Mouse (Mus musculus) MEL (cell line): ENCODE results near the gene Slc51a.

Experiments
- CHD1 ChIP-seq: IDR thresholded peaks from 2 replicates; pipeline ENCODE4 v1.6.1; 2012; ENCODE audit warnings: low read depth, mild to moderate bottlenecking, inconsistent platforms, low read length, improper control_type of control experiment
- CTCF ChIP-seq, 3 experiments: IDR thresholded peaks in 2 of 3; conservative IDR thresholded peaks in 1 of 3; 2 replicates each; pipeline ENCODE4 v1.5.1; 2011 to 2012; ENCODE audit warnings: low read length in 3 of 3, low read depth in 2 of 3, mild to moderate bottlenecking in 2 of 3, improper control_type of control experiment in 1 of 3, inconsistent platforms in 1 of 3, mixed read lengths in 1 of 3, moderate library complexity in 1 of 3; ENCODE audit not compliant: control insufficient read depth in 1 of 3, insufficient read depth in 1 of 3, poor library complexity in 1 of 3, severe bottlenecking in 1 of 3
- ELF1 ChIP-seq: IDR thresholded peaks from 2 replicates; pipeline ENCODE4 v1.6.1; 2014; ENCODE audit warnings: low read depth, mild to moderate bottlenecking, inconsistent platforms, low read length, improper control_type of control experiment, moderate library complexity
- HCFC1 ChIP-seq: IDR thresholded peaks from 2 replicates; pipeline ENCODE4 v1.6.1; 2012; ENCODE audit warnings: low read depth, mild to moderate bottlenecking, inconsistent platforms, low read length, improper control_type of control experiment, moderate library complexity
- MAFK ChIP-seq: IDR thresholded peaks from 2 replicates; pipeline ENCODE4 v1.6.1; 2011; ENCODE audit warnings: low read depth, mild to moderate bottlenecking, low read length, improper control_type of control experiment, borderline replicate concordance
- POLR2A ChIP-seq, 2 experiments: IDR thresholded peaks; 2 replicates each; pipeline ENCODE4 v1.6.1; 2011 to 2012; ENCODE audit warnings: low read length in 2 of 2, mild to moderate bottlenecking in 2 of 2, control low read depth in 1 of 2, improper control_type of control experiment in 1 of 2, low read depth in 1 of 2, moderate library complexity in 1 of 2; ENCODE audit not compliant: control insufficient read depth in 1 of 2, insufficient read depth in 1 of 2, poor library complexity in 1 of 2
- POLR2AphosphoS5 ChIP-seq: IDR thresholded peaks from 2 replicates; pipeline ENCODE4 v1.6.1; 2012; ENCODE audit warnings: low read depth, borderline replicate concordance, mild to moderate bottlenecking, inconsistent platforms, low read length, moderate library complexity, mixed read lengths
- USF1 ChIP-seq: IDR thresholded peaks from 2 replicates; pipeline ENCODE4 v1.6.1; 2014; ENCODE audit warnings: low read depth, mild to moderate bottlenecking, inconsistent platforms, low read length, improper control_type of control experiment, moderate library complexity
- ZMIZ1 ChIP-seq: IDR thresholded peaks from 2 replicates; pipeline ENCODE4 v1.6.1; 2012; ENCODE audit warnings: low read depth, mild to moderate bottlenecking, inconsistent platforms, low read length, improper control_type of control experiment, moderate library complexity

GRCm38 (mm10) chr16:32457589-32458386 is 29.9 kb downstream of the Slc51a start:
- TF ChIP-seq CTCF (IDR thresholded peaks at IDR 0.05 in 2 of 3, conservative IDR thresholded peaks at IDR 0.05 in 1 of 3; ENCODE audit: control insufficient read depth in 1 of 3, insufficient read depth in 1 of 3, low read depth in 2 of 3, low read length in 3 of 3, poor library complexity in 1 of 3, severe bottlenecking in 1 of 3) (peak; percentile 45 to 88 (median 55)), POLR2A (IDR thresholded peaks at IDR 0.05; ENCODE audit: control insufficient read depth in 1 of 2, insufficient read depth in 1 of 2, low read depth in 1 of 2, low read length in 2 of 2, poor library complexity in 1 of 2) (no peak), USF1 (no peak), HCFC1 (0 out of 2 replicates have a peak, but pooled peaks have one; percentile 15), ZMIZ1 (no peak), ELF1 (no peak), POLR2AphosphoS5 (no peak), MAFK (peak; percentile 78; the same call in 1 of the 2 replicates), CHD1 (no peak)
